Mouse (Mus musculus) lung, adult 2 months (tissue): ENCODE data around the gene Rpl6.

Experiments
- CTCF ChIP-seq: fragments of 200-500 bp; IDR thresholded peaks from 2 replicates; pipeline ENCODE4 v1.5.1; 2011; ENCODE audit warnings: mild to moderate bottlenecking, low read length, control low read depth; ENCODE audit not compliant: insufficient read depth
- POLR2A ChIP-seq: fragments of 200-500 bp; IDR thresholded peaks from 2 replicates; pipeline ENCODE4 v1.6.1; 2011; ENCODE audit warnings: low read depth, mild to moderate bottlenecking, control low read depth, low read length, borderline replicate concordance; ENCODE audit errors: extremely low read depth

DNA sequence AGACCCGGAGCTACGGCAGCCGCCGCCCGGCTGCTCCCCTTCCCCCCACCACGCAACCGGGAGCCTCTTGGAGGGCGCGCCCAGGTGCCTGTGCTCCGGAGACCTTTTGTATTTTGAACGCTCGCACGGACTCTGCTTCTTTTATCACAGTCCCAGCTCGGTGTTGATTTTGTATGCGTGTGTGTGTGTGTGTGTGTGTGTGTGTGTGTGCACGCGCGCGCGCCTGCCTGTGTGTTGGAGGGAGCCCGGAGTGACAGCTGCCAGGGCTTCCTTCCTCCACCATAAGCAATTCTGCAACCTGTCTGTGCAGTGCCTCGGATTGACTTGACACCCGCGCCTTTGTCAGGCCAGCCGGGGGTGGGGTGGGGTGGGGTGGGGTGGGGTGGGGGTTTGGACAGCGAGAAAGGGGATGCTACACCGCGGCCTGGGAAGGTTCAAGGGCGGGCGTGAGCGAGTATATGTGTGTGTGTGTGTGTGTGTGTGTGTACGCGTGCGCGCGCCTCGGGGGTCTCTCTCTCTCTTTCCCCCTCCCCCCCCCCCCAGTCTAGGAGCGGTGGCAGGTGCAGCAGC, 16.5 kb downstream of the Rpl6 start:
- TF ChIP-seq POLR2A (no peak), CTCF (no peak)
